Mouse (Mus musculus): ENCODE results near the gene Dnajb11. TPM values are rescaled to one million over a fixed set of nuclear protein-coding genes. Genes with fewer than 3 reads are reported as not detected.

The Dnajb11 gene
- polyA plus RNA-seq, 1 experiment, result 70.2 TPM

DNA sequence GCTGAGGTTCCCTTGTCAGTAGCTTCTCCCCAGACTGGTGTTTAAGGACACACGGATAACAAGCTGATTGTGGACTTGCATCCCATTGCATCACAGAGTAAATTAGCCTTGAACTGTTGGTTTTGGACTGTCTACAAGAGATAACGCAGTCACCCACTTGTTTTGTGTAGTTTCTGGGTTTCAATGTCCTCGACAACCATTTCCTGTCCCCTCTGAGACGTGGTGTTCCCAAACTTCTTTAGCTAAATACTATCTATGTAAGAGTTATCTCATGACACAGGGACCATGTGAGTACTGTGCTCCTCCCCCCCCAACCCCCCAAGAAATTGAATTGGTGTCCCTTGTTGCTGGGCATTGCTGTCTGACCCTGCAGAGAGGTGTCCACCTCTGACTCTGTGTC is 23.8 kb downstream of the Dnajb11 start:
- Histone ChIP-seq H3K79me3 (ENCODE audit: low read depth) (no peaks in the 10 kb centered on the region), H3K36me3 (ENCODE audit: control insufficient read depth, insufficient read depth) (no peaks in the 10 kb centered on the region), H3ac (ENCODE audit: control insufficient read depth, insufficient read length, low read depth) (no peak overlapping the region), H3K4me3 (ENCODE audit: insufficient read depth, poor library complexity, severe bottlenecking) (no peak overlapping the region), H3K27me3 (ENCODE audit: control insufficient read depth, insufficient read depth, insufficient read length) (no peaks in the 10 kb centered on the region), H3K79me2 (ENCODE audit: control insufficient read depth, insufficient read depth) (no peaks in the 10 kb centered on the region)
- TF ChIP-seq CEBPB (IDR thresholded peaks at IDR 0.05; ENCODE audit: low read depth) (no peak), MYOG (IDR thresholded peaks at IDR 0.05; ENCODE audit: control insufficient read depth, extremely low read depth, insufficient read length) (no peak), FOSL1 (IDR thresholded peaks at IDR 0.05; ENCODE audit: insufficient read depth, low read length, poor library complexity, severe bottlenecking) (no peak), MYOD1 (IDR thresholded peaks at IDR 0.05; ENCODE audit: control insufficient read depth, insufficient read length, low read depth) (no peak), USF1 (IDR thresholded peaks at IDR 0.05; ENCODE audit: low read depth) (no peak), MAX (IDR thresholded peaks at IDR 0.05) (no peak), CTCF (IDR thresholded peaks at IDR 0.05; ENCODE audit: control insufficient read depth, insufficient read depth, insufficient read length) (no peak)

DNA sequence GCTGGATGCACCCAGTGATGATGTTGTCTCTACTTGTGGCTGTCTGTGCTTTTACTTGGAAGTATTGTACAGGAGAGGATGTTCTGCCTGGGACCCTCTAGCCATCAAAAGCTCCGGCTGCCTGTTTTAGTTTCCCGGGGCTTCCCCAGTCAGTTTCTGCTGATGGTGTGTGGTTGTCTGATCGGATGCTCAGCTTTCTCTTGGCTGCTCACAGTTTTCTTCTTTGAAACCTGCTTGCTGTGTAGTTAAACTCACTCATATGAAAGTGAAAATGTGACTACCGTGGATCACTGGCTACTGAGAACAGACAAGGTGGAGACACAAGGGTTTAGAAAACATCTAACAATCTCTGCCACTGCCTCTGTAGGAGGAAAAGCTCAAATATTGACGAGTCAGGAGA is 25.8 kb downstream of the Dnajb11 start:
- Histone ChIP-seq H3K79me2 (ENCODE audit: control insufficient read depth, insufficient read depth) (no peaks in the 10 kb centered on the region), H3K36me3 (ENCODE audit: control insufficient read depth, insufficient read depth) (no peaks in the 10 kb centered on the region), H3K27me3 (ENCODE audit: control insufficient read depth, insufficient read depth, insufficient read length) (no peaks in the 10 kb centered on the region), H3K79me3 (ENCODE audit: low read depth) (no peaks in the 10 kb centered on the region), H3ac (ENCODE audit: control insufficient read depth, insufficient read length, low read depth) (no peak overlapping the region), H3K4me3 (ENCODE audit: insufficient read depth, poor library complexity, severe bottlenecking) (no peak overlapping the region)
- TF ChIP-seq FOSL1 (IDR thresholded peaks at IDR 0.05; ENCODE audit: insufficient read depth, low read length, poor library complexity, severe bottlenecking) (no peak), CTCF (IDR thresholded peaks at IDR 0.05; ENCODE audit: control insufficient read depth, insufficient read depth, insufficient read length) (no peak), USF1 (IDR thresholded peaks at IDR 0.05; ENCODE audit: low read depth) (no peak), MYOG (IDR thresholded peaks at IDR 0.05; ENCODE audit: control insufficient read depth, extremely low read depth, insufficient read length) (no peak), MYOD1 (IDR thresholded peaks at IDR 0.05; ENCODE audit: control insufficient read depth, insufficient read length, low read depth) (no peak), MAX (IDR thresholded peaks at IDR 0.05) (no peak), CEBPB (IDR thresholded peaks at IDR 0.05; ENCODE audit: low read depth) (no peak)

DNA sequence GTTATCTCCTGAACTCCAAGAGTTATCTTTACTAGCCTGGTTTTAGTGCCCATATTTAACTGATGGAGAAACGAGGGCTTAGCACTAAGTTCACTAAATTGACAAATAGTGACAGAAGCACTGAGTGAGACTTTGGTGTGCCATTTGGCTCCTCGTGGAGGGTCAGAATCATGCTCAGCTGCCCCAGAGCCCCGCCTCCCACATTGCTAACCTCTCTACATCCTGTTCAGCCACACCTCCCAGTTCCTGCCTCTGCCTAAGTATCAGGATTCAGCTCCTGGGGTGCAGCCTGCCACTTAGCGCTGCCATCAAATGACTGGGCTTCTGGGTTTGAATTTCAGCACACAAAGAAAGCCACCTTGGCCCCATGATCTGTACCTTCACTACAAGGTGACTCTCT is 27.7 kb downstream of the Dnajb11 start:
- no peak overlapping the region for H3K4me3 ChIP-seq (ENCODE audit: insufficient read depth, poor library complexity, severe bottlenecking)
- H3K36me3 ChIP-seq (ENCODE audit: control insufficient read depth, insufficient read depth), result no peaks in the 10 kb centered on the region
- H3K79me2 ChIP-seq (ENCODE audit: control insufficient read depth, insufficient read depth), result no peaks in the 10 kb centered on the region
- H3ac ChIP-seq (ENCODE audit: control insufficient read depth, insufficient read length, low read depth), result no peak overlapping the region
- no peak for TF ChIP-seq USF1 (IDR thresholded peaks at IDR 0.05; ENCODE audit: low read depth)
- TF ChIP-seq MAX (IDR thresholded peaks at IDR 0.05), result no peak
- no peaks in the 10 kb centered on the region for H3K27me3 ChIP-seq (ENCODE audit: control insufficient read depth, insufficient read depth, insufficient read length)
- no peaks in the 10 kb centered on the region for H3K79me3 ChIP-seq (ENCODE audit: low read depth)

DNA sequence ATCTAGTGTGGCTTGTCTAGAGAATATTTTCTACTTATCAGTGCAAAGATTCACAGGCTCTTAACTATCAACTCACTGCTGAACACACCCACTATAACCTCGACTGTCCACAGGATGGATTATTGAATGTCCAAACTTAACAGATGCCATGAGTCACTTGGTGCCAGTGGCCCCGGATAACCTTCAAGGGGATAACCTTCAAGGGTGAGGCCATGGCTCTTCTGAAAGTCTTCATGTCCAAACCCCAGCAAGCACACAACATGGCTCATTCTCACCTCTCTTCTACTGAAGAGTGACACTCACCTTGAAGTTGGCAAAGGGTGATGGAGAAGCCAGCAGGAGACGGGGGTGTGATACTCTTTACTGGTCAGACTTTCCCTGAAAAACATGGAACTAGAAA is 29.1 kb downstream of the Dnajb11 start:
- no peaks in the 10 kb centered on the region for H3K36me3 ChIP-seq (ENCODE audit: control insufficient read depth, insufficient read depth)
- H3K79me2 ChIP-seq (ENCODE audit: control insufficient read depth, insufficient read depth), result no peaks in the 10 kb centered on the region
- H3K27me3 ChIP-seq (ENCODE audit: control insufficient read depth, insufficient read depth, insufficient read length), result peaks cover 8% of the 10 kb centered on the region
- H3K4me3 ChIP-seq (ENCODE audit: insufficient read depth, poor library complexity, severe bottlenecking), result no peak overlapping the region
- no peak overlapping the region for H3ac ChIP-seq (ENCODE audit: control insufficient read depth, insufficient read length, low read depth)
- TF ChIP-seq MYOG (IDR thresholded peaks at IDR 0.05; ENCODE audit: control insufficient read depth, extremely low read depth, insufficient read length) (no peak), CTCF (IDR thresholded peaks at IDR 0.05; ENCODE audit: control insufficient read depth, insufficient read depth, insufficient read length) (no peak), USF1 (IDR thresholded peaks at IDR 0.05; ENCODE audit: low read depth) (no peak), CEBPB (IDR thresholded peaks at IDR 0.05; ENCODE audit: low read depth) (no peak), FOSL1 (IDR thresholded peaks at IDR 0.05; ENCODE audit: insufficient read depth, low read length, poor library complexity, severe bottlenecking) (no peak), MAX (IDR thresholded peaks at IDR 0.05) (no peak), MYOD1 (IDR thresholded peaks at IDR 0.05; ENCODE audit: control insufficient read depth, insufficient read length, low read depth) (no peak)
- no peaks in the 10 kb centered on the region for H3K79me3 ChIP-seq (ENCODE audit: low read depth)

DNA sequence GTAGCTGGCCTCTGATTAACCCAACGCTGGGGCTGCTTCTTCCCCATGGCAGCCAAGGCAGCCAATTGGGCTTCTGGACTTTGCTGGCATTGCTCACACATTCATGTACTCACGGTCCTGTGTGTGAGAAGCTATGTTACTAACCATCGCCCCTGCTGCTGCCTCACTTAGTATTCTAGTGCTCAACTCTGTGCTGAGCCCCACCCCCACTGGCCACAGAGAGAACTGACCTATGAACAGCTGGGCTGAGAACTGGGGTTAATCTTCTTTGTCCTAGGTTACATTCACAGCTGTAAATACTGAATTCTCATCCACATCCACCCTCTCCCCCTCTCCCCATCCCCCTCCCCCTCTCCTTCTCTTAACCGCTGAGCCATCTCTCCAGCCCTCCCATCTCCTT is 31.2 kb downstream of the Dnajb11 start:
- no peaks in the 10 kb centered on the region for H3K79me2 ChIP-seq (ENCODE audit: control insufficient read depth, insufficient read depth)
- no peaks in the 10 kb centered on the region for H3K36me3 ChIP-seq (ENCODE audit: control insufficient read depth, insufficient read depth)
- peaks cover 8% of the 10 kb centered on the region for H3K27me3 ChIP-seq (ENCODE audit: control insufficient read depth, insufficient read depth, insufficient read length)
- TF ChIP-seq CEBPB (IDR thresholded peaks at IDR 0.05; ENCODE audit: low read depth) (no peak), CTCF (IDR thresholded peaks at IDR 0.05; ENCODE audit: control insufficient read depth, insufficient read depth, insufficient read length) (no peak), USF1 (IDR thresholded peaks at IDR 0.05; ENCODE audit: low read depth) (no peak), FOSL1 (IDR thresholded peaks at IDR 0.05; ENCODE audit: insufficient read depth, low read length, poor library complexity, severe bottlenecking) (no peak), MAX (IDR thresholded peaks at IDR 0.05) (no peak), MYOG (IDR thresholded peaks at IDR 0.05; ENCODE audit: control insufficient read depth, extremely low read depth, insufficient read length) (no peak), MYOD1 (IDR thresholded peaks at IDR 0.05; ENCODE audit: control insufficient read depth, insufficient read length, low read depth) (no peak)
- H3K79me3 ChIP-seq (ENCODE audit: low read depth), result no peaks in the 10 kb centered on the region
- no peak overlapping the region for H3ac ChIP-seq (ENCODE audit: control insufficient read depth, insufficient read length, low read depth)
- H3K4me3 ChIP-seq (ENCODE audit: insufficient read depth, poor library complexity, severe bottlenecking), result no peak overlapping the region

DNA sequence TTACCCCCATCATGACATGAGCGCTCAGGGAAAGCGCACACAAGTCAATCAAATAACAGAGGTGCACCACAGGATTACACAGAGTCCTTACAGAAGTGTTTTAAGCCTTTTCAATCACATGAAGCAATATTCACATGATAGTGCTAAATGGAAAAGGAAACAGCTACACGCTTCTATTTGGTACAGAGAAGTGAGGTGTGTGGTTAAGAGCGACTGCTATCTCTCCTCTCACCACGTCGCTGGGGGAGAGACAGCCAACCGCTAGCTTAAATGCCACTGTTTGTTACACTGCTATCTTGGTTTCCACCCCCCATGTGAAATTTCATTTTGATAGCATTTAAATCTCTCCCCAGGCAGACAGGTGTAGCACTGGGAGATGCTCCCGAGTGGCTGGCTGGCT is 32.1 kb downstream of the Dnajb11 start:
- no peaks in the 10 kb centered on the region for H3K79me2 ChIP-seq (ENCODE audit: control insufficient read depth, insufficient read depth)
- H3ac ChIP-seq (ENCODE audit: control insufficient read depth, insufficient read length, low read depth), result no peak overlapping the region
- H3K36me3 ChIP-seq (ENCODE audit: control insufficient read depth, insufficient read depth), result no peaks in the 10 kb centered on the region
- no peak overlapping the region for H3K4me3 ChIP-seq (ENCODE audit: insufficient read depth, poor library complexity, severe bottlenecking)
- H3K27me3 ChIP-seq (ENCODE audit: control insufficient read depth, insufficient read depth, insufficient read length), result peaks cover 8% of the 10 kb centered on the region
- no peaks in the 10 kb centered on the region for H3K79me3 ChIP-seq (ENCODE audit: low read depth)
- TF ChIP-seq MAX (IDR thresholded peaks at IDR 0.05) (no peak), USF1 (IDR thresholded peaks at IDR 0.05; ENCODE audit: low read depth) (no peak)
